ENCODE assay signal across 28 mouse cellular contexts in the genomic region with DNA sequence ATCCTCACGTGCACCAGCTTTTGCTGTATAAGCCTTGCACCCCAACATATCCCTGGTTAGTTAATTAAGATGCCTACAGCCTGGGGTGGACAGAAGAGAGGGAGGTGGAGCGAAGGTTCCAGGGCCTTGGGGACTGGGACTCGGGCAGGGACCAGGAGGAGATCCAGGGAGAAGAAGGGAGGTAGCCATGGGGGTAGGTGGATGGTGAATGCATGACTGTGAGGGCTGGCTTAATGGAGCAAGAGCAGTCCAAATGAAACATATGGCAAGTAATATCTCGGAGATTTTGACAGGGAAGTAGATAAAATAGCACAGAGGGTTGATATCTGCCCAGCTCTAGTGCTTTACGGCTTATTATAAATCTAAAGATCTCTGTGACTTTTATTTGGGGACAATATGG. TPM values are rescaled to one million over a fixed set of nuclear protein-coding genes. Genes with fewer than 3 reads are reported as not detected.
"Had no signal": no experiment of that assay in that cellular context is flagged by ENCODE, and none has a peak within 500 bp of the region (broad histone marks: within the 10 kb centered on the region; RNA-seq: fewer than 3 reads in every experiment).

No protein-coding gene starts in this region.

- H3K4me3 ChIP-seq: heart, adult 2 months; heart, embryonic 13.5 days; heart, embryonic 15.5 days; hindbrain, embryonic 13.5 days; hindbrain, embryonic 15.5 days; kidney, embryonic 15.5 days; limb, embryonic 13.5 days; limb, embryonic 15.5 days; liver, embryonic 12.5 days had no signal

- H3K27ac ChIP-seq: heart, adult 2 months; heart, embryonic 13.5 days; heart, embryonic 15.5 days; hindbrain, embryonic 13.5 days; hindbrain, embryonic 15.5 days; hindbrain, postnatal 0 days; kidney, embryonic 15.5 days; kidney, postnatal 0 days; limb, embryonic 13.5 days; limb, embryonic 15.5 days; liver, embryonic 12.5 days; liver, embryonic 14.5 days had no signal

- H3K27me3 ChIP-seq: hindbrain, embryonic 13.5 days; hindbrain, embryonic 15.5 days; kidney, embryonic 15.5 days; limb, embryonic 13.5 days; limb, embryonic 15.5 days; liver, embryonic 12.5 days had no signal

- DNase-seq: gastrocnemius, postnatal 14 days; gastrocnemius, postnatal 36 days; heart, adult 11 months; heart, adult 2 months; heart, postnatal 14 days; heart, postnatal 36 days; kidney, adult 11 months; kidney, adult 2 months; kidney, adult 9 months; kidney, postnatal 14 days; kidney, postnatal 36 days; layer of hippocampus, adult 9-11 months; layer of hippocampus, postnatal 36 days; left cerebral cortex, postnatal 4 days; lung, adult 18-20 months had no signal

- ATAC-seq: hindbrain, postnatal 0 days; intestine, embryonic 16.5 days; liver, embryonic 12.5 days had no signal

- H3K4me1 ChIP-seq: heart, embryonic 15.5 days; hindbrain, embryonic 13.5 days; hindbrain, embryonic 15.5 days; limb, embryonic 15.5 days; liver, embryonic 12.5 days had no signal

RNA-seq across cellular contexts. Expression of a gene that starts 21.6 kb away (rescaled TPM):
- polyA plus RNA-seq: liver, embryonic 16.5 days had no signal
